Mouse (Mus musculus) testis, adult 2 months (tissue): ENCODE data around the gene Grifin. TPM values are rescaled to one million over a fixed set of nuclear protein-coding genes. Genes with fewer than 3 reads are reported as not detected.

Source experiments
- H3K27ac ChIP-seq: fragments of 200-500 bp; 2 replicates; pipeline ENCODE4 v1.5.1; 2012; ENCODE audit warnings: low read depth, low read length; ENCODE audit not compliant: control insufficient read depth, insufficient read depth
- H3K27me3 ChIP-seq: fragments of 200-500 bp; 2 replicates; pipeline ENCODE4 v1.6.1; 2012; ENCODE audit warnings: mild to moderate bottlenecking, low read length, moderate library complexity; ENCODE audit not compliant: control insufficient read depth, insufficient read depth
- H3K36me3 ChIP-seq: fragments of 200-500 bp; 2 replicates; pipeline ENCODE4 v1.6.1; 2012; ENCODE audit warnings: mild to moderate bottlenecking, low read length; ENCODE audit not compliant: control insufficient read depth, insufficient read depth
- H3K4me1 ChIP-seq: fragments of 200-500 bp; 2 replicates; pipeline ENCODE4 v1.6.1; 2012; ENCODE audit warnings: low read length; ENCODE audit not compliant: control insufficient read depth, insufficient read depth
- H3K4me3 ChIP-seq: fragments of 200-500 bp; 2 replicates; pipeline ENCODE4 v1.5.1; 2012; ENCODE audit warnings: low read depth, mild to moderate bottlenecking, low read length, moderate library complexity, mixed read lengths; ENCODE audit not compliant: control insufficient read depth
- CTCF ChIP-seq: fragments of 200-500 bp; IDR thresholded peaks from 2 replicates; pipeline ENCODE4 v1.5.1; 2012; ENCODE audit warnings: low read depth, mild to moderate bottlenecking, inconsistent platforms, low read length, moderate library complexity; ENCODE audit not compliant: control insufficient read depth, insufficient read depth, insufficient replicate concordance
- POLR2A ChIP-seq: fragments of 200-500 bp; IDR thresholded peaks from 2 replicates; pipeline ENCODE4 v1.6.1; 2012; ENCODE audit warnings: low read depth, mild to moderate bottlenecking, inconsistent platforms, low read length, moderate library complexity; ENCODE audit not compliant: control insufficient read depth
- polyA plus RNA-seq: library from polyadenylated mRNA; depleted of rRNA; stranded (reverse); fragments of >200 nt; gene quantifications from 2 replicates; pipeline ENCODE4 v1.2.3, GENCODE M21; 2012

The Grifin gene
- polyA plus RNA-seq, 1 experiment: not detected

DNA sequence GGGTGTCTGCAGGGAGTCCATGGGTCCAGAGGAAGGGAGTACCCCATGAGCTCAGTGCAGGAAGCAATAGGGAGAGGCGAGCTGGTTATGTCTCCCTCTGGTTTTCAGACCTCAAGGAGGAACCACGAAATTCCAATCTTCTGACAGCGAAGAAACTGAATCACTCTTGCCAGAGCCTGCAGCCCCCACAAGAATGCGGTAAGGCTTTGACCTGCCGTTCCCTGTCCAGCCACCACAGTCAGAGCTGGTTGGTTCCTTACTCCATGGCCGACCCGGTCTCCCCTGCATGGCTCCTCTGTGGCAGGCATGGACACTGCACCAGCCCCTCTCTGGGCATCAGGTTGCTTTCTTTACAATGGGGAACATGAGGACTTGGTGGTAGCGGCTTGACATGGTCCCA lies 39.5 kb upstream of the Grifin start:
- H3K27me3 ChIP-seq: no peaks in the 10 kb centered on the region; the same call in none of the 2 replicates
- no peak for TF ChIP-seq CTCF
- TF ChIP-seq POLR2A: no peak
- no peak overlapping the region for H3K27ac ChIP-seq
- peaks cover 25% of the 10 kb centered on the region for H3K4me1 ChIP-seq
- no peaks in the 10 kb centered on the region for H3K36me3 ChIP-seq
- no peak overlapping the region for H3K4me3 ChIP-seq

DNA sequence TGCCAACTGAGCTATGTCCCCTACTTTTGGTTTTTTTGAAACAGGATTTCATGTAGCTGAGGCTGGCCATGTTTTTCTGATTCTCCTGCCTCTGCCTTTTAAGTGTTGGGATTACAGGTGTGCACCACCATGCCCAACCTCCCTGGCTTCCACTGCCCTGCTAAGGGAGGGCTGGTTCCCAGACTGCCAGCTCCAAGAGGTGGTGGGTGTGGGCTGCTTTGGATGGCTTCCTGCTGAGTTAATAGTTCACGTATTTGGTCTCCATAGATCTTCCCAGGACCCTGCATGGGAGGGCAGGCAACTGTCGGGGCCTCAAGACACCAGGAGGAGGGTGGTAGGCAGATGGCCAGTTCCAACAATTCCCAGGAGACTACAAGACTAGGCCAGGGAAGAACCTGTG lies 37.7 kb upstream of the Grifin start:
- Histone ChIP-seq H3K27me3 (no peaks in the 10 kb centered on the region; the same call in none of the 2 replicates), H3K4me1 (peaks cover 19% of the 10 kb centered on the region), H3K27ac (no peak overlapping the region), H3K4me3 (no peak overlapping the region), H3K36me3 (no peaks in the 10 kb centered on the region)
- TF ChIP-seq CTCF: no peak
- no peak for TF ChIP-seq POLR2A

DNA sequence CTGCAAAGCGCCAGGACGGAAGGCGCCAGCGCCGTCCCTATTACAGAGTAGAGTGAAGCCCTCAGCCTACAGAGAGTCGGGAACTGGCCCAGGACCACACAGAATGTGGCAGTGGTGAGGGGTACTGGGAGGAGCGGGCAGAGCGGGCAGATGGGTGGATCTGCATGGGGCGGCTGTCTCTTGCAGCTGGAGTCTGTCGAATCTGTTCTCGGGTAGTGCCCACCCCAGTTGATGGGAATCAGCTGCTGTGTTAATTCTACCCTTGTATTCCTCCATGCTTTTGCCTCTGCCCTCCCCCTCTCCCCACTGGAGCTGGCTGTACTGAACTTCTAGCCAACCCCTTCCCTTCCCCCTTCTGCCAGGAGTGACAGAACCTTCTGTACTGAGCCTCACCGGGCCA lies 36.8 kb upstream of the Grifin start:
- TF ChIP-seq POLR2A (no peak), CTCF (no peak)
- H3K4me1 ChIP-seq: peaks cover 14% of the 10 kb centered on the region
- no peak overlapping the region for H3K4me3 ChIP-seq
- H3K36me3 ChIP-seq: no peaks in the 10 kb centered on the region
- H3K27me3 ChIP-seq: no peaks in the 10 kb centered on the region; the same call in 1 of the 2 replicates
- H3K27ac ChIP-seq: no peak overlapping the region

DNA sequence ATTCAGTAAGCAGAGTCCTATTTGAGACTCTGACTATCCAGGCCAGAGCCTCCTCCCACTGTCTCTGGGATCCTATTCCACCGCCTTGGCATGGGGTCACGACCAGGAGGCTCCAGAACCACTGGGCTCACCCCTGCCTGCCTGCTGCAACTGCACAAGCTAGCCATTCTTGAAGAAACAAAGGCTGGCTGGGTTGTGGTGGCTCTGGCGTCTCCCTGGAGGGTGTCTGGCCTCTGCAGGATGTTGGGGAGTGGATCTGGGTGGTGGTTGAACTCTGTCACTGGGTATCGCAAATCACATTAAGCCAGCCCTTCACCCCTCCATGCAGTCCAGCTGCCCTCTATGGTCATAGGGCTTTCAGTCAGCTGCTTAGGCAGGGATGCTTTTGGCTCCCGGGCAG lies 35.1 kb upstream of the Grifin start:
- peaks cover 18% of the 10 kb centered on the region for H3K4me1 ChIP-seq
- H3K27ac ChIP-seq: no peak overlapping the region
- no peak overlapping the region for H3K4me3 ChIP-seq
- no peaks in the 10 kb centered on the region for H3K36me3 ChIP-seq
- no peak for TF ChIP-seq CTCF
- TF ChIP-seq POLR2A: no peak
- no peaks in the 10 kb centered on the region for H3K27me3 ChIP-seq

DNA sequence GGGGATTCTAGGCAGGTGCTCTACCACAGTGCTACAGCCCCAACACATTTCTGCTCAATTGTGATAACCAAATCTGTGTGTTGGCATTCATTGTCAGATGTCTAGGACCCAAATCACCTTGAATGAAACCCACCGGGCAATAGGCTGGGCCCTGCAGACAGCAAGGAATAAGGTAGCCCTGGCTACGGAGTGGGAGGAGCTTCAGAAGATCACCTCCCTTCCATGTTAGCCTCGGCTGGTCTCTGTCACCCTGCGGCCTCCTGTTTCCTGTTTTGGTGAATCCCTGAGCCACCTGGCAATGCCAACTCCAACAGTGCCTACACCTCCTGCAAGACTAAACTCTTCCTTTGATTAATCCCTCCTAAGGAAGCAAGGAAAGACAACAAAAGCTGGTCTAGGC lies 32.9 kb upstream of the Grifin start:
- peaks cover 14% of the 10 kb centered on the region for H3K4me1 ChIP-seq
- H3K27ac ChIP-seq: no peak overlapping the region
- H3K27me3 ChIP-seq: no peaks in the 10 kb centered on the region
- TF ChIP-seq CTCF: no peak
- no peak for TF ChIP-seq POLR2A
- no peak overlapping the region for H3K4me3 ChIP-seq
- no peaks in the 10 kb centered on the region for H3K36me3 ChIP-seq

DNA sequence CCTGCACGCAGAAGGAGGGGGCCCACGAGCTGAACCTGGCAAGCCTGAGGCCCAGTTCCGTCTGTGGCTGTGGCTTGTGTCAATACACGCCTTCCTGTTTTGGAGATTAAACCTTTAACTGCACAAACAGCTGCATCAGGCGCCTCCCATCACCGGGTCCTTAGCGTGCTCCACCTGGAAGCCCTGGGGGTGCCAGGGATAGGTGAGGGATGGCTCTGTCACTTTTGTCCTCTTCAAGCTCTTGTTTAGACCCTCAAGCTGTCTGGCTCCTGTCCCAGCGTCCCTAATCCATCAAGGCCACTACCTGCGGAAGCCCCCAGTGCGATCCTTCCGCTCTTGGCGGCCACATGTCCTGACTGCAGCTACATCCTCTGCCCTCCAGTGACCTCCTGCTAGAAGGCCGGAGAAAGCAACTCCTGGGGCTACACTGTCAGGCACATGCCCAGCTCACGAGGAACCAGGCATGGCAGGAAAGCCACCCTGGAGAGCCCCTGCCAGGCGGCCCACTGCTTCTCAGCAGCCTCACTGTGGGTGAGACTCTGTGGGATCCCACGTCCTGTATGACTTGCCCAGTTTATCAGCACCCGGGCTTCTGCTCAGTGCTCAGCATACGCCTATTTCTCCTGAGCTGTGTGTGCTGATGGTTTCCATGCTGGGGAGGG lies 32.2 kb upstream of the Grifin start:
- no peaks in the 10 kb centered on the region for H3K27me3 ChIP-seq
- H3K4me3 ChIP-seq: no peak overlapping the region
- no peaks in the 10 kb centered on the region for H3K36me3 ChIP-seq
- H3K4me1 ChIP-seq: peaks cover 14% of the 10 kb centered on the region
- TF ChIP-seq CTCF (no peak), POLR2A (no peak)
- H3K27ac ChIP-seq: no peak overlapping the region

DNA sequence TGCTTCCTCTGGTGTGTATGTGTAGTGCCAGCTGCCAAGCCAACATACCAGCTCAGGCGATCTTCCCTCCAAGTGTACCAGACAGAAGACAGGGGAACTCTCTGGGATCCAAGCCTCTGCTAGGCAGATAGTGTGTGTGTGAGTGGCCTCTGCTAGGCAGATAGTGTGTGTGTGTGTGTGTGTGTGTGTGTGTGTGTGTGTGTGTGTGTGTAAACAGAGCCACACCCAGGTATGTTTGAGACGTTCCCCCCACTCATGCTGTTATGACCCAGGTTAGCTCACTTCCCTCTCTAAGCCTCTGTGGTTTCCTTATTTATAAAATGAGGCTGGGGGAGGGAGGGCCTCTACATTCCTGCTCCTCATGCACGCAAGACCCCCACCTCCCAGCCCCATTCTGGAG lies 31.6 kb upstream of the Grifin start:
- H3K4me3 ChIP-seq: no peak overlapping the region
- no peaks in the 10 kb centered on the region for H3K27me3 ChIP-seq
- no peaks in the 10 kb centered on the region for H3K36me3 ChIP-seq
- TF ChIP-seq POLR2A (no peak), CTCF (no peak)
- H3K27ac ChIP-seq: no peak overlapping the region
- H3K4me1 ChIP-seq: peaks cover 14% of the 10 kb centered on the region

DNA sequence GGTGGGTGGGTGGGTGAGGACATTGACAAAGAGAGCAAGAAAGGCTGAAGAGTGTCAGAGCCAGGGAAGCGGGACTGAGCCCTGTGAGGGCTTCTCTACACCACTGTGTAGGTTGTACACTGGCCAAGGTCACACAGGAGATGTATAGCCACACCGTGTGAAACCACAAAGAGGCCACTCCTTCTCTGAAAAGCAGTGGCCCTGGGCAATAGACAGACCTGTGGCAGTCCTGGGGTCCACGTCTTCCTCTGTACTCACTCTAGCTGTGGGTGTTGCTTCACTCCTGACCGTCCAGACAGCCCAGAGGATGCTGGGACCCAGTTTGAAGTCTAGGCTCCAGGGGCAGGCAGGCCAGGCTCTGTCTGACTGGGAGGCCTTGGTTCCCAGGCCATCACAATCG lies 30.0 kb upstream of the Grifin start:
- Histone ChIP-seq H3K4me1 (peaks cover 14% of the 10 kb centered on the region), H3K27me3 (no peaks in the 10 kb centered on the region), H3K4me3 (no peak overlapping the region), H3K36me3 (no peaks in the 10 kb centered on the region), H3K27ac (no peak overlapping the region)
- no peak for TF ChIP-seq POLR2A
- TF ChIP-seq CTCF: no peak
